Mouse (Mus musculus) intestine, embryonic 16.5 days (tissue): ENCODE results near the gene Nadsyn1. TPM values are rescaled to one million over a fixed set of nuclear protein-coding genes. Genes with fewer than 3 reads are reported as not detected.

ENCODE experiments used
- ATAC-seq: fragments of 200-750 bp; cut with Nextera tagmentation; 2 replicates; pipeline ENCODE4 v1.8.0; 2017; ENCODE audit warnings: moderate TSS enrichment, moderate library complexity
- H3K27ac ChIP-seq: fragments of 300-500 bp; sonication (generic); 2 replicates; pipeline ENCODE4 v1.5.1; 2014; ENCODE audit warnings: mild to moderate bottlenecking, low read length
- H3K27me3 ChIP-seq: fragments of 300-500 bp; sonication (generic); replicated peaks from 2 replicates; pipeline ENCODE4 v1.6.1; 2014; ENCODE audit warnings: low read length, control low read depth, mixed read lengths; ENCODE audit not compliant: control insufficient read depth, insufficient read depth
- H3K36me3 ChIP-seq: fragments of 300-500 bp; sonication (generic); 2 replicates; pipeline ENCODE4 v1.6.1; 2014; ENCODE audit warnings: low read length, control low read depth; ENCODE audit not compliant: control insufficient read depth, insufficient read depth
- H3K4me1 ChIP-seq: fragments of 300-500 bp; sonication (generic); 2 replicates; pipeline ENCODE4 v1.6.1; 2014; ENCODE audit warnings: low read length, control low read depth, mixed read lengths; ENCODE audit not compliant: control insufficient read depth, insufficient read depth
- H3K4me2 ChIP-seq: fragments of 300-500 bp; sonication (generic); 2 replicates; pipeline ENCODE4 v1.6.1; 2014; ENCODE audit warnings: low read depth, low read length, control low read depth
- H3K4me3 ChIP-seq: fragments of 300-500 bp; sonication (generic); 2 replicates; pipeline ENCODE4 v1.5.1; 2014; ENCODE audit warnings: mild to moderate bottlenecking, low read length
- H3K9ac ChIP-seq: fragments of 300-500 bp; sonication (generic); 2 replicates; pipeline ENCODE4 v1.6.1; 2014; ENCODE audit warnings: low read depth, low read length
- H3K9me3 ChIP-seq: fragments of 300-500 bp; sonication (generic); 2 replicates; pipeline ENCODE4 v1.6.1; 2016; ENCODE audit warnings: low read length, control low read depth; ENCODE audit not compliant: control insufficient read depth
- WGBS: fragments of 180-500 bp; shearing (Covaris S2); extraction: QIAGEN DNeasy Blood & Tissue Kit; methylation state at CpG from one replicate; pipeline ENCODE4 v1.1.7; 2014; 5-methylcytosine and 5-hydroxymethylcytosine counted together
- polyA plus RNA-seq: library from polyadenylated mRNA; unstranded; fragments of >200 nt; fragmentation: Nextera tagmentation; extraction: Ambion mirVana; gene quantifications from 2 replicates; pipeline ENCODE4 v1.2.1, GENCODE M21; 2015

Nadsyn1 gene
- polyA plus RNA-seq, 1 experiment from 2014 or later: 25.4 TPM

DNA sequence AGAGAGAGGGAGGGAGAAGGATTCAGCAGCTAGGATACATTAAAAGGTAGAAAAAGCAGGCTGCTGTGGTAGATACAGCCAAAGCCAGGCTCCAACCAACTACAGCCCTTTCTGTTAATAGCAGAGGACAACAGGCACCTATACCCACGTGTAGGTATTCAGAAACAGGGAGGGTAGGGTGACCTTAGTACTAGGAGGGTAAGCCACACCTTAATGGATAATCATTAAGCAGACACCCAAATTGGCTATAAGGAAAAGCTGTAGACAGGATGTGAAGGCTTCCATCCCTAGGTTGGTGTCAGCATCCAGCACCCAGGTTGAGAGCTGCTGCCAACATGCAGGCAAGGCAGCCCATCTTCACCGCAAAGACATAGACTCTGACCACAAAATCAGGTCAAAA, 1.4 kb downstream of the Nadsyn1 start:
- H3K27me3 ChIP-seq: no peaks in the 10 kb centered on the region
- peaks cover 13% of the 10 kb centered on the region for H3K4me1 ChIP-seq
- peaks cover 8% of the 10 kb centered on the region for H3K36me3 ChIP-seq
- no peaks in the 10 kb centered on the region for H3K9me3 ChIP-seq
- peak; percentile 49 for ATAC-seq
- peak overlapping the region; percentile 75 for H3K27ac ChIP-seq
- H3K9ac ChIP-seq: no peak overlapping the region
- peak overlapping the region; percentile 7; the same call in 1 of the 2 replicates for H3K4me3 ChIP-seq
- H3K4me2 ChIP-seq: peak overlapping the region; percentile 74
- 72% methylated on average over 2 of the region's 2 CpGs for WGBS

DNA sequence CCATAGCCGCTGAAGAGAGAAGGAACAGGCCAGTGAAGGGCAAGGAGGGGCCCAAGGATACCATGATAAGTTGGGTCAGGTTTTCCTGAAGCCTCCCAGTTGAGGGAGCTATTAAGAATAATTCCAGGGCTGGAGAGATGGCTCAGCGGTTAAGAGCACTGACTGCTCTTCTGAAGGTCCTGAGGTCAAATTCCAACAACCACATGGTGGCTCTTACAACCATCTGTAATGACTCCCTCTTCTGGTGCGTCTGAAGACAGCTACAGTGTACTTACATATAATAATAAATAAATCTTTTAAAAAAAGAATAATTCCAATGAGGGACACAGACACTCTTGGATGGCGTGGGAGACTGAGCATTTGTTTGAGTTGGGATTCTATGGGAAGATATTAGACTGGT, 3.4 kb downstream of the Nadsyn1 start:
- Histone ChIP-seq H3K27me3 (no peaks in the 10 kb centered on the region), H3K9ac (no peak overlapping the region), H3K4me3 (no peak overlapping the region), H3K36me3 (peaks cover 10% of the 10 kb centered on the region), H3K27ac (no peak overlapping the region), H3K4me2 (no peak overlapping the region), H3K4me1 (peaks cover 13% of the 10 kb centered on the region), H3K9me3 (no peaks in the 10 kb centered on the region)
- ATAC-seq: no peak
- 69% methylated on average over 4 of the region's 4 CpGs for WGBS

DNA sequence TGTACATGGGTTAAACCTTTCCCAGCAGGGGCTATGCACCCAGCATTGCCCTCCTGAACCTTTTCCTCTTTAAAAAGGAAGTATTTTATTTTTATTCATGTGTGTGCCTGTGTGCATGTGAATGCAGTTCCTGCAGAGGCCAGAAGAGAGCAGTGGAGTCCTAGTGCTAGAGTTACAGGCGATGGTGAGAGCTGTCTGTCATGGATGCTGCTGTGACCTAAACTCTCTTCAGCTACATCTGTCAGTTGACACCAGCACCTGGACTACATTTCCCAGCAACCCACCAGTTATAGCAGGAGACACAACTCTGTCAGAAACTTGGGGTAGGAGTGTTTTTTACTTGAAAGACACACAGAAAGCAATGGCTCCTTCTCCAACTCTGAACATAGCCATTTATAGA, 13.7 kb downstream of the Nadsyn1 start:
- Histone ChIP-seq H3K27ac (no peak overlapping the region), H3K9me3 (no peaks in the 10 kb centered on the region), H3K36me3 (peaks cover 39% of the 10 kb centered on the region), H3K27me3 (no peaks in the 10 kb centered on the region), H3K4me1 (no peaks in the 10 kb centered on the region; the same call in 1 of the 2 replicates), H3K4me3 (no peak overlapping the region), H3K4me2 (no peak overlapping the region), H3K9ac (no peak overlapping the region)
- 58% methylated on average over 1 of the region's 1 CpGs for whole genome bisulfite sequencing
- no peak for ATAC-seq

DNA sequence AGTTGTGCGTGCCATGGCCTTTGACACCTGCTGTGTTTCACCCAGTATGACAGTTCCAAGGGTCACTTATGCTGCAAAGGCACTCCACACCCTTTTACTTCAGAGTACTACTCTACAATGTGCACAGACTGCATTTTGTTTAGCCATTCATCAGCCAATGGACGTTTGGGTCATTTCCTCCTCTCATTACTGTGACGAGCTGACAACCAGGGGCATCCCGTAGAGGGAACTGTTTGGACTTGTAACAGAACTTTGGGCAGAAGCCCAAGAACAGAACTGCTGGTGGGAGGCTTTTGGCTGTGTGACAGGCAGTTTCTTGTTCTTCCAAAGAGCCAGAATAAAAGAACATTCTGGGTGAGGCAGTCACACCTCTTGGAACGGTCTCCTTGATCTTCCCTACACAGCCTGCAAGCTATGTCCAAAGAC, 17.4 kb downstream of the Nadsyn1 start:
- Histone ChIP-seq H3K9ac (no peak overlapping the region), H3K9me3 (no peaks in the 10 kb centered on the region), H3K4me3 (no peak overlapping the region), H3K36me3 (peaks cover 12% of the 10 kb centered on the region), H3K27me3 (no peaks in the 10 kb centered on the region), H3K4me2 (no peak overlapping the region), H3K27ac (no peak overlapping the region), H3K4me1 (no peaks in the 10 kb centered on the region; the same call in 1 of the 2 replicates)
- ATAC-seq: peak; percentile 76
- WGBS: 49% methylated on average over 5 of the region's 5 CpGs

DNA sequence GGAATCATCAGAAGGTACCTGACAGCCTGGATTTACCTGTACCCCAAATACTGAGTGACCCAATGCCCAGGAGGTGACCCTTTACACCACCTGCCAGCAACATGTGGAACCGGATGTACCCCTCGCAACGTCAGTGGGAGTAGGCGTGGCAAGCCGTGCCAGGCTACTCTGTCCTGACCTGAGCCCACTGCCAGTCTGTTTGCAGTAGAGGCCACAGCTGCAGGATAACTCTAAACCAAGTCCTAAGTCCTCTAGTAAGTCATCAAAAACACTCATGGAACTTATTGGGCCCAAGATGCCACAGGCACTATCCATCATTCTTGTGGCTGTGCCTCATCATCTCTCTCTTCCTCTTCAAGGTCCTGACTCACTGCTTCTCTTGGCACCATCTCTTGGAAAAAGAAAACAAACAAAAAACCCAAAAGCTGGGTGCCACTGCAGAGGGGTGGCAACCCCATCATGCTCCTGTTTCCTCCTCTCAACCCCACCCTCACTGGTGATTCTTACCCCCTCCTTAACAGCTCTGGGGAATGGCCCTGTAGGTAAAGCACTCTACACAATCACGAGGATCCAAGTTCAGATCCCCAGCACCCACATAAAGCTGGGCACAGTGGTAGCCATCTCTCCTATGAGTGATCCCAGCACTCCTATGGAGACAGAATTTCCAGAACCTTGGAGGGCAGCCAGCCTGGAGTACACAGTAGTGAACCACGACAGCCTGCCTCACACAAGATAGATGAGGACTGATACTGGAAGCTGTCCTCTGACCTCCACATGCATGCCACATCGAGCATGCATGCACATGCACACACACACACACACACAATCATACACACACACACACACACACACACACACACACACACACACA, 21.2 kb downstream of the Nadsyn1 start:
- WGBS: 85% methylated on average over 8 of the region's 8 CpGs
- ATAC-seq: no peak
- Histone ChIP-seq H3K4me2 (no peak overlapping the region), H3K36me3 (peaks cover 40% of the 10 kb centered on the region), H3K27me3 (no peaks in the 10 kb centered on the region), H3K9ac (no peak overlapping the region), H3K4me1 (no peaks in the 10 kb centered on the region; the same call in 1 of the 2 replicates), H3K9me3 (no peaks in the 10 kb centered on the region), H3K4me3 (no peak overlapping the region), H3K27ac (no peak overlapping the region)

DNA sequence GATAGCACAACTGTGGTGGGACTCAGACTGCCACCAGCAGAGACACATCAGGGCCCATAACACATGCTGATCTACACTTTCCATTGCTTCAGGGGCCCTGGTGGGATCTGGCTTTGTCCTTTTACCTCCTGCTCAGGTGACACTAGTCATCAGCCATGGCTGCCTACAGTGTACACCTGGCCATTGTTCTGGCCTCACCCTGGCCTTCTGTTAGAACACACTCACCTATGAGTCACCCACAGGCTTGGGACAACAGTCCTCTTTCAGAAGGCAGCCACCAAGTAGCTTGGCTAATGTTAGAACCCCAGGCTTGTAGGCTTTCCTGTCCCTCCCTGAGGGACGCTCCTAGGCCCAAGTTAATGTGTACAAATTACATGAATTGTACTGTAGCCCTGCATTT, 21.9 kb downstream of the Nadsyn1 start:
- no peak; the same call in 1 of the 2 replicates for ATAC-seq
- Histone ChIP-seq H3K4me3 (no peak overlapping the region), H3K27ac (no peak overlapping the region), H3K4me2 (no peak overlapping the region), H3K36me3 (peaks cover 38% of the 10 kb centered on the region), H3K27me3 (no peaks in the 10 kb centered on the region), H3K4me1 (no peaks in the 10 kb centered on the region; the same call in 1 of the 2 replicates), H3K9ac (no peak overlapping the region), H3K9me3 (no peaks in the 10 kb centered on the region)
- WGBS: 82% methylated on average over 1 of the region's 1 CpGs

DNA sequence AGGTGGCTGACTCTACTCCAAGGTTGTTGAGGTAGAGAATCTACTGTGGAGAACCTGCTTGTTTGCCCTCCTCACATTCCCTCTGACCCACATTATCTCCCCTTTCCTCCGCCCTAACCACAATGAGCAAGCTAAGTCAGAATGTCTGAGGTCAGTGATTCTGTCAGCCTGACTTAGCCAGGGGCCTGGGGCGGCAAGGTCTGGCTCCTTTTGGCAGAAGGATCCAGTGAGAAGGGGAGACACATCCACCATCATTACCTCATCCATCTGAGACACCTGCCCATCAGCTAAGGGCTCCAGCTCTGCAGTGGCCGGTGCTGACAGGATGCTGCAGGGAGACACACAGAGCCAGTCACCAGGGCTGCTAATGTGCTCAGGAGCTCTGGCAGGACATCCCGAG, 23.9 kb downstream of the Nadsyn1 start:
- Histone ChIP-seq H3K9me3 (no peaks in the 10 kb centered on the region), H3K4me2 (no peak overlapping the region), H3K27me3 (no peaks in the 10 kb centered on the region), H3K4me3 (no peak overlapping the region), H3K27ac (no peak overlapping the region), H3K9ac (no peak overlapping the region), H3K36me3 (peaks cover 34% of the 10 kb centered on the region), H3K4me1 (no peaks in the 10 kb centered on the region)
- ATAC-seq: no peak
- 82% methylated on average over 4 of the region's 4 CpGs for WGBS

DNA sequence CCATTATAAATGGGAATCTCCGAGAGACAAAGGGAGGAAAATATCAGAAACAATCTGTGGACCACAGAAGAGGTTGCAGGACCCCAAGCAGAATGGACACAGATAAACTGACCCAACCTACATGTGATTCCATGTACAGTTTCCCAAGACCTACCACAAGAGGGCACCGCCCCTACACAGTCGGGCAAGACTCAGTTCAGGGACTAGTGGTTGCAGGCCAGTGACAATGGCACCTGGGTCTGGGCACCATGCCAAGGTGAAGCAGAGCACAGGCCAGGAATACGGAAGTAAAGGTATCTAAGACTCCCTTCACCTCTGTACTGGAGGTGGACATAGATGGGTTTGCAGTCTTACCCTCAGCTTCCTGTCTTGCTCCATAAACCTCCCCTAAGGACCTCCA, 29.5 kb downstream of the Nadsyn1 start:
- Histone ChIP-seq H3K27ac (no peak overlapping the region), H3K9me3 (no peaks in the 10 kb centered on the region), H3K4me2 (no peak overlapping the region), H3K4me1 (0 out of 2 replicates have a peak, but pooled peaks cover 6% of the 10 kb centered on the region), H3K4me3 (no peak overlapping the region), H3K9ac (no peak overlapping the region), H3K27me3 (no peaks in the 10 kb centered on the region), H3K36me3 (peaks cover 12% of the 10 kb centered on the region)
- 59% methylated on average over 4 of the region's 4 CpGs for WGBS
- peak; percentile 87 for ATAC-seq

DNA sequence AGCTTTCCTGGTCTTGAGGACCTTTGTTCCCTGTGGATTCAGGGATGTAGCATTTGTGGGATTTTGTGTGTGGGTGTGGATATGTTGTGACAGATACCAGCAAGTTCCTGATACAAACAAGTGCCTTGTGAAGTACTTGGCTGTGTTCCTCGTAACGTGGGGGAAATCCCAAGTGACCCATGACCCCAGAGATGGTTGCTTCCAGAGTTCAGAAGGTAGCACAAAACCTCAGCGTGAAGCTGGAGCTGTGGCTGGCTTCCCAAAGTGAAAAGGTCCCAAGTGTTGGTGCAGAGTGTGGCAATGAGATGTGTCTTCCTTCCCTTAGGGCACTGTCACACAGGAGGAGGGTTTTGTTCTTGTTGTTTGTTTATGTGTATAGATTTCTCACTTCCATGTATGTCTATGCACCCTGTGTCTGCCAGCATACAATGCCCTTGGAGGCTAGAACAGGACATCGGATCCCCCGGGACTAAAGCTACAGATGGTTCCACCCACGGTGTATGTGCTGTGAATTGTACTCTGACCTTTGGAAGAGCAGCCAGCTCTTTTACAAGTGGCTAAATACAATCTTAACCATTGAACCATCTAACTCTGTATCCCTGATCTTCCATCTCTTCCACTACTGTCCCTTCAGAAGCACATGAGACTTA, 30.2 kb downstream of the Nadsyn1 start:
- H3K9me3 ChIP-seq: no peaks in the 10 kb centered on the region
- no peak overlapping the region for H3K9ac ChIP-seq
- H3K4me3 ChIP-seq: no peak overlapping the region
- no peaks in the 10 kb centered on the region for H3K27me3 ChIP-seq
- H3K4me1 ChIP-seq: 0 out of 2 replicates have a peak, but pooled peaks cover 6% of the 10 kb centered on the region
- H3K4me2 ChIP-seq: no peak overlapping the region
- peak; percentile 49; the same call in 1 of the 2 replicates for ATAC-seq
- 67% methylated on average over 6 of the region's 6 CpGs for WGBS
- H3K36me3 ChIP-seq: peaks cover 6% of the 10 kb centered on the region; the same call in 1 of the 2 replicates
- H3K27ac ChIP-seq: no peak overlapping the region
